In genomic region chr5:139804107-139804551, GRCm38 (mm10) we compare ENCODE assay signal across 8 mouse cellular contexts. TPM values are rescaled to one million over a fixed set of nuclear protein-coding genes. Genes with fewer than 3 reads are reported as not detected.
DNase-seq lines count a peak whose midpoint lies in the region; ATAC-seq and TF ChIP-seq lines count a peak whose summit lies in the region.

No protein-coding gene starts in this region.

- peak overlapping the region; percentile 44 for H3K4me2 ChIP-seq in lung, embryonic 14.5 days
- H3K4me2 ChIP-seq in intestine, postnatal 0 days (replicated peaks; ENCODE audit: low read depth): peak overlapping the region; percentile 6

- peak; percentile 29; the same call in 1 of the 2 replicates for TF ChIP-seq CTCF in lung, embryonic 14.5 days (IDR thresholded peaks at IDR 0.05; ENCODE audit: low read depth)
- TF ChIP-seq CTCF in intestine, postnatal 0 days (IDR thresholded peaks at IDR 0.05; ENCODE audit: low read depth): peak; percentile 42
- TF ChIP-seq CTCF in spleen, adult 2 months (IDR thresholded peaks at IDR 0.05; ENCODE audit: extremely low read depth, insufficient read depth, insufficient read length, insufficient replicate concordance): no peak

- peak overlapping the region; percentile 13 for H3K9ac ChIP-seq in lung, embryonic 14.5 days
- H3K9ac ChIP-seq in intestine, postnatal 0 days (ENCODE audit: low read depth, low read length): 0 out of 2 replicates have a peak overlapping the region, but pooled peaks have one; percentile 8

- H3K36me3 ChIP-seq in lung, embryonic 14.5 days (ENCODE audit: insufficient read depth): peaks cover 24% of the 10 kb centered on the region
- H3K36me3 ChIP-seq in intestine, postnatal 0 days (ENCODE audit: control insufficient read depth, insufficient read depth): peaks cover 68% of the 10 kb centered on the region
- peaks cover 26% of the 10 kb centered on the region for H3K36me3 ChIP-seq in spleen, adult 2 months (ENCODE audit: control insufficient read depth, insufficient read depth, low read length)

- H3K4me1 ChIP-seq in lung, embryonic 14.5 days (ENCODE audit: insufficient read depth): 0 out of 2 replicates have a peak, but pooled peaks cover 7% of the 10 kb centered on the region
- H3K4me1 ChIP-seq in intestine, postnatal 0 days (replicated peaks; ENCODE audit: control insufficient read depth, insufficient read depth, low read length): peaks cover 8% of the 10 kb centered on the region
- H3K4me1 ChIP-seq in spleen, adult 2 months (ENCODE audit: control insufficient read depth, insufficient read depth, insufficient read length): no peaks in the 10 kb centered on the region

- no peak overlapping the region for H3K4me3 ChIP-seq in lung, embryonic 14.5 days (ENCODE audit: low read depth, low read length)
- H3K4me3 ChIP-seq in intestine, postnatal 0 days (ENCODE audit: low read depth, low read length): no peak overlapping the region
- H3K4me3 ChIP-seq in spleen, adult 2 months (ENCODE audit: extremely low read depth, insufficient read depth, insufficient read length): no peak overlapping the region

- peak; percentile 44 for DNase-seq in lung, embryonic 14.5 days
- DNase-seq in lung, postnatal 36 days: no peak
- peak; percentile 51 for DNase-seq in embryo, embryonic 10.5 days (ENCODE audit: low spot score)
- DNase-seq in spleen, adult 2 months (ENCODE audit: low read depth in 1 of 2, low spot score in 2 of 2): no peak
- no peak for DNase-seq in cerebellum, adult 8-10 months
- DNase-seq in urinary bladder, adult 18-20 months (ENCODE audit: low spot score in 2 of 2): no peak

- H3K27me3 ChIP-seq in lung, embryonic 14.5 days (ENCODE audit: insufficient read depth, low read length): no peaks in the 10 kb centered on the region
- no peaks in the 10 kb centered on the region for H3K27me3 ChIP-seq in intestine, postnatal 0 days (replicated peaks; ENCODE audit: control insufficient read depth, insufficient read depth, low read length)
- no peaks in the 10 kb centered on the region for H3K27me3 ChIP-seq in spleen, adult 2 months (ENCODE audit: control insufficient read depth, insufficient read depth, low read length)

- WGBS in lung, embryonic 14.5 days: 4% methylated on average over 6 of the region's 6 CpGs
- 7% methylated on average over 6 of the region's 6 CpGs for WGBS in intestine, postnatal 0 days
- 15% methylated on average over 6 of the region's 6 CpGs for WGBS in spleen, adult 2 months

- peak; percentile 77 for ATAC-seq in lung, embryonic 14.5 days (ENCODE audit: insufficient read depth)
- ATAC-seq in intestine, postnatal 0 days: peak; percentile 48
- ATAC-seq in activated CD4-positive, CD25-positive, alpha-beta regulatory T cell, adult 4 months: no peak

- no peaks in the 10 kb centered on the region for H3K9me3 ChIP-seq in lung, embryonic 14.5 days (ENCODE audit: low read depth, low read length)
- H3K9me3 ChIP-seq in intestine, postnatal 0 days (ENCODE audit: control insufficient read depth): no peaks in the 10 kb centered on the region

- no peak for TF ChIP-seq POLR2A in spleen, adult 2 months (IDR thresholded peaks at IDR 0.05; ENCODE audit: low read depth, low read length)

- H3K27ac ChIP-seq in lung, embryonic 14.5 days (ENCODE audit: low read depth): peak overlapping the region; percentile 69
- peak overlapping the region; percentile 89 for H3K27ac ChIP-seq in intestine, postnatal 0 days (ENCODE audit: low read depth, low read length)
- H3K27ac ChIP-seq in spleen, adult 2 months (ENCODE audit: insufficient read depth, low read length): peak overlapping the region; percentile 67; the same call in 1 of the 2 replicates

RNA-seq across cellular contexts. Expression of gene Mafk, which starts 12.8 kb away (rescaled TPM):
- polyA plus RNA-seq in lung, embryonic 14.5 days (2014; fragmentation: Nextera tagmentation; extraction: Ambion mirVana): 8.0 and 10.0 TPM in 2 replicates
- polyA plus RNA-seq in intestine, postnatal 0 days (2015; fragmentation: Nextera tagmentation; extraction: Ambion mirVana): 23.1 and 25.5 TPM in 2 replicates
- polyA plus RNA-seq in spleen, adult 2 months (2012; rRNA removed): 26.8 and 29.7 TPM in 2 replicates
- 10 to 100 TPM; 10.4 to 16.7 TPM for polyA plus RNA-seq in activated CD4-positive, CD25-positive, alpha-beta regulatory T cell, adult 4 months (2017; shearing (Covaris generic))

RNA-seq across cellular contexts. Expression of gene Tmem184a, which starts 15.6 kb away (rescaled TPM):
- 8.4 and 10.5 TPM in 2 replicates for polyA plus RNA-seq in lung, embryonic 14.5 days (2014; fragmentation: Nextera tagmentation; extraction: Ambion mirVana)
- 197 and 218 TPM in 2 replicates for polyA plus RNA-seq in intestine, postnatal 0 days (2015; fragmentation: Nextera tagmentation; extraction: Ambion mirVana)
- 3.1 and 3.3 TPM in 2 replicates for polyA plus RNA-seq in spleen, adult 2 months (2012; rRNA removed)
- under 1 TPM in 1 of 2 experiments, not detected in 1; 0.24 TPM for polyA plus RNA-seq in activated CD4-positive, CD25-positive, alpha-beta regulatory T cell, adult 4 months (2017; shearing (Covaris generic))

RNA-seq across cellular contexts. Expression of gene Gm26938, which starts 22.1 kb away (rescaled TPM):
- polyA plus RNA-seq in lung, embryonic 14.5 days (2014; fragmentation: Nextera tagmentation; extraction: Ambion mirVana): not detected in 2 replicates
- polyA plus RNA-seq in intestine, postnatal 0 days (2015; fragmentation: Nextera tagmentation; extraction: Ambion mirVana): not detected in 2 replicates
- not detected in 2 replicates for polyA plus RNA-seq in spleen, adult 2 months (2012; rRNA removed)
- polyA plus RNA-seq in activated CD4-positive, CD25-positive, alpha-beta regulatory T cell, adult 4 months (2017; shearing (Covaris generic)): not detected

RNA-seq across cellular contexts. Expression of gene Psmg3, which starts 22.6 kb away (rescaled TPM):
- polyA plus RNA-seq in lung, embryonic 14.5 days (2014; fragmentation: Nextera tagmentation; extraction: Ambion mirVana): 78.8 and 79.3 TPM in 2 replicates
- polyA plus RNA-seq in intestine, postnatal 0 days (2015; fragmentation: Nextera tagmentation; extraction: Ambion mirVana): 33.9 and 34.4 TPM in 2 replicates
- 15.5 and 23.9 TPM in 2 replicates for polyA plus RNA-seq in spleen, adult 2 months (2012; rRNA removed)
- 10 to 100 TPM; 46.1 to 52.5 TPM for polyA plus RNA-seq in activated CD4-positive, CD25-positive, alpha-beta regulatory T cell, adult 4 months (2017; shearing (Covaris generic))

RNA-seq across cellular contexts. Expression of gene Ints1, which starts 28.7 kb away (rescaled TPM):
- polyA plus RNA-seq in lung, embryonic 14.5 days (2014; fragmentation: Nextera tagmentation; extraction: Ambion mirVana): 37.6 and 39.8 TPM in 2 replicates
- 9.9 and 12.7 TPM in 2 replicates for polyA plus RNA-seq in intestine, postnatal 0 days (2015; fragmentation: Nextera tagmentation; extraction: Ambion mirVana)
- polyA plus RNA-seq in spleen, adult 2 months (2012; rRNA removed): 72.1 and 85.4 TPM in 2 replicates
- 10 to 100 TPM; 15.6 to 16.7 TPM for polyA plus RNA-seq in activated CD4-positive, CD25-positive, alpha-beta regulatory T cell, adult 4 months (2017; shearing (Covaris generic))

Comparison
In these comparisons a context has a peak if more than half of its experiments do, and no peak if none do; other contexts are left out.
1. DNase-seq: peak in lung, embryonic 14.5 days (single experiment) and embryo, embryonic 10.5 days (single experiment); none in lung, postnatal 36 days (single experiment), spleen, adult 2 months (0 of 2), cerebellum, adult 8-10 months (single experiment) and urinary bladder, adult 18-20 months (0 of 2).
2. RNA of gene Tmem184a, which starts 15.6 kb away (polyA plus RNA-seq): 197 to 218 TPM in intestine, postnatal 0 days; 8.4 to 10.5 TPM in lung, embryonic 14.5 days, 3.1 to 3.3 TPM in spleen, adult 2 months and 0.24 TPM in activated CD4-positive, CD25-positive, alpha-beta regulatory T cell, adult 4 months; every median in the first group is over 10 times any median in the second.
3. Peak in every context shown above with its lines, with median percentiles within 50 percentile points of each other: H3K27ac ChIP-seq.